Mouse (Mus musculus): ENCODE measurements around the gene Cdh5.

- TF ChIP-seq CTCF (IDR thresholded peaks at IDR 0.05; ENCODE audit: borderline replicate concordance, extremely low read depth, insufficient read depth, insufficient read length) (no peak), POLR2A (IDR thresholded peaks at IDR 0.05; ENCODE audit: borderline replicate concordance, extremely low read depth, insufficient read depth, insufficient read length, poor library complexity, severe bottlenecking) (no peak)
These were observed 5.8 kb upstream of the Cdh5 start for GRCm38 (mm10) chr8:104095595-104095994.

Measured in brain, embryonic 14.5 days (tissue).